In genomic region chr19:24738786-24739185, GRCm38 (mm10) we compare ENCODE assay signal across 21 mouse cellular contexts.
DNase-seq lines count a peak whose midpoint lies in the region; ATAC-seq lines count a peak whose summit lies in the region.
"Had no signal": no experiment of that assay in that cellular context is flagged by ENCODE, and none has a peak within 500 bp of the region (broad histone marks: within the 10 kb centered on the region; RNA-seq: fewer than 3 reads in every experiment).

No protein-coding gene starts in this region.

- H3K9ac ChIP-seq in heart, embryonic 13.5 days: no peak overlapping the region
- H3K9ac ChIP-seq: embryonic facial prominence, embryonic 12.5 days; forebrain, embryonic 13.5 days; forebrain, embryonic 15.5 days; forebrain, postnatal 0 days had no signal

- peaks cover 46% of the 10 kb centered on the region for H3K4me1 ChIP-seq in heart, embryonic 13.5 days
- H3K4me1 ChIP-seq: forebrain, embryonic 15.5 days had no signal

- DNase-seq in heart, adult 11 months: peak; percentile 77
- DNase-seq in heart, adult 9 months (ENCODE audit: low spot score in 2 of 2): no peak
- no peak for DNase-seq in heart, postnatal 4 days
- DNase-seq in Muller cell, postnatal 12 days (ENCODE audit: inconsistent ontology term): peak; percentile 50
- DNase-seq: adrenal gland, adult 2 months; adrenal gland, postnatal 10 days; adrenal gland, postnatal 25 days; B cell, adult 2 months; cerebellum, adult 11-12 months; cerebellum, adult 2 months; cerebellum, adult 9-10 months; cerebellum, postnatal 25 days; forebrain, postnatal 0 days had no signal

- H3K27ac ChIP-seq in heart, embryonic 13.5 days (replicated peaks): peak overlapping the region; percentile 36; the same call in 1 of the 2 replicates
- H3K27ac ChIP-seq: embryonic facial prominence, embryonic 10.5 days; embryonic facial prominence, embryonic 12.5 days; forebrain, embryonic 13.5 days; forebrain, embryonic 15.5 days had no signal

- H3K36me3 ChIP-seq in heart, embryonic 13.5 days: no peaks in the 10 kb centered on the region
- H3K36me3 ChIP-seq: embryonic facial prominence, embryonic 10.5 days; embryonic facial prominence, embryonic 12.5 days; forebrain, embryonic 15.5 days; G1E had no signal

- H3K27me3 ChIP-seq in heart, embryonic 13.5 days (replicated peaks): no peaks in the 10 kb centered on the region
- H3K27me3 ChIP-seq: CH12.LX; embryonic facial prominence, embryonic 12.5 days; forebrain, embryonic 13.5 days; forebrain, embryonic 15.5 days had no signal

- no peak for ATAC-seq in heart, embryonic 13.5 days (ENCODE audit: extremely low read depth, insufficient number of reproducible peaks, low FRiP score, low TSS enrichment)
- ATAC-seq: CD4-positive, CD25-positive, alpha-beta regulatory T cell, adult 4 months; forebrain, embryonic 13.5 days; forebrain, embryonic 15.5 days; forebrain, postnatal 0 days had no signal

- H3K4me2 ChIP-seq in heart, embryonic 13.5 days: no peak overlapping the region
- H3K4me2 ChIP-seq: embryonic facial prominence, embryonic 12.5 days; forebrain, embryonic 13.5 days; forebrain, embryonic 15.5 days had no signal

- 78% methylated on average over 3 of the region's 3 CpGs for WGBS in heart, embryonic 13.5 days

- H3K4me3 ChIP-seq in heart, embryonic 13.5 days: no peak overlapping the region
- H3K4me3 ChIP-seq: embryonic facial prominence, embryonic 10.5 days; embryonic facial prominence, embryonic 12.5 days; forebrain, embryonic 13.5 days; forebrain, embryonic 15.5 days had no signal

- H3K9me3 ChIP-seq in heart, embryonic 13.5 days: no peaks in the 10 kb centered on the region
- H3K9me3 ChIP-seq: embryonic facial prominence, embryonic 10.5 days; embryonic facial prominence, embryonic 12.5 days; forebrain, embryonic 13.5 days; forebrain, embryonic 15.5 days; G1E had no signal

Comparison
In these comparisons a context has a peak if more than half of its experiments do, and no peak if none do; other contexts are left out.
1. DNase-seq: peak in heart, adult 11 months (single experiment) and Muller cell, postnatal 12 days (single experiment); none in heart, adult 9 months (0 of 2) and heart, postnatal 4 days (single experiment).